Mouse (Mus musculus) limb, embryonic 11.5 days (tissue): Measurements from ENCODE around the gene Thbs4. TPM values are rescaled to one million over a fixed set of nuclear protein-coding genes. Genes with fewer than 3 reads are reported as not detected.
"Not testable (repeated sequence)": the region's sequence is repeated elsewhere in the genome, so short reads cannot be mapped to it uniquely, and the experiment has no call there.

ENCODE experiments used
- ATAC-seq: fragments of 200-750 bp; cut with Nextera tagmentation; 2 replicates; pipeline ENCODE4 v1.8.0; 2017; ENCODE audit warnings: low read depth; ENCODE audit not compliant: insufficient number of reproducible peaks, low FRiP score, low TSS enrichment
- DNase-seq: peaks from one replicate; pipeline ENCODE4 v3.0.0-alpha.2; 2015; ENCODE audit warnings: low spot score
- H3K27ac ChIP-seq: fragments of 300-500 bp; sonication (generic); replicated peaks from 2 replicates; pipeline ENCODE4 v1.5.1; 2014; ENCODE audit warnings: low read depth, mild to moderate bottlenecking, low read length
- H3K27me3 ChIP-seq: fragments of 300-500 bp; sonication (generic); 2 replicates; pipeline ENCODE4 v1.6.1; 2014; ENCODE audit warnings: mild to moderate bottlenecking, low read length, mixed read lengths; ENCODE audit not compliant: control insufficient read depth, insufficient read depth
- H3K36me3 ChIP-seq: fragments of 300-500 bp; sonication (generic); 2 replicates; pipeline ENCODE4 v1.6.1; 2014; ENCODE audit warnings: mild to moderate bottlenecking, low read length, moderate library complexity, mixed read lengths; ENCODE audit not compliant: control insufficient read depth, insufficient read depth
- H3K4me1 ChIP-seq: fragments of 300-500 bp; sonication (generic); 2 replicates; pipeline ENCODE4 v1.6.1; 2014; ENCODE audit warnings: low read length, mixed read lengths; ENCODE audit not compliant: control insufficient read depth, insufficient read depth
- H3K4me2 ChIP-seq: fragments of 300-500 bp; sonication (generic); 2 replicates; pipeline ENCODE4 v1.6.1; 2014; ENCODE audit warnings: low read depth, mild to moderate bottlenecking, moderate library complexity; ENCODE audit not compliant: severe bottlenecking
- H3K4me3 ChIP-seq: fragments of 300-500 bp; sonication (generic); 2 replicates; pipeline ENCODE4 v1.5.1; 2014; ENCODE audit warnings: low read depth, low read length
- H3K9ac ChIP-seq: fragments of 300-500 bp; sonication (generic); 2 replicates; pipeline ENCODE4 v1.6.1; 2014; ENCODE audit warnings: mild to moderate bottlenecking, low read length
- H3K9me3 ChIP-seq: fragments of 300-500 bp; sonication (generic); 2 replicates; pipeline ENCODE4 v1.6.1; 2016; ENCODE audit warnings: low read length; ENCODE audit not compliant: control insufficient read depth
- WGBS: fragments of 180-500 bp; shearing (Covaris S2); extraction: QIAGEN DNeasy Blood & Tissue Kit; methylation state at CpG from one replicate; pipeline ENCODE4 v1.1.7; 2014; 5-methylcytosine and 5-hydroxymethylcytosine counted together
- polyA plus RNA-seq: library from polyadenylated mRNA; unstranded; fragments of >200 nt; fragmentation: Nextera tagmentation; extraction: Ambion mirVana; gene quantifications from 2 replicates; pipeline ENCODE4 v1.2.1, GENCODE M21; 2014

The Thbs4 gene
- 0.61 and 0.72 TPM in 2 replicates for polyA plus RNA-seq

GRCm38 (mm10) chr13:92794462-92795214, at the start of gene Thbs4:
TSS of gene Thbs4 (minus strand) at chr13:92794818.
- no peaks in the 10 kb centered on the region for H3K36me3 ChIP-seq
- 0 out of 2 replicates have a peak, but pooled peaks have one; percentile 21 for ATAC-seq
- H3K27ac ChIP-seq = no peak within 1 kb of the TSS
- H3K4me2 ChIP-seq = peak within 1 kb of the TSS; percentile 59
- no peaks in the 10 kb centered on the region for H3K9me3 ChIP-seq
- DNase-seq = peak; percentile 55
- no peaks in the 10 kb centered on the region for H3K4me1 ChIP-seq
- no peak within 1 kb of the TSS for H3K9ac ChIP-seq
- peak within 1 kb of the TSS; percentile 28 for H3K4me3 ChIP-seq
- H3K27me3 ChIP-seq = peaks cover 6% of the 10 kb centered on the region
- 8% methylated on average over 33 of the region's 45 CpGs for whole genome bisulfite sequencing

- H3K4me2 ChIP-seq = no peak overlapping the region
- no peaks in the 10 kb centered on the region for H3K27me3 ChIP-seq
- ATAC-seq (no peak), DNase-seq (no peak)
- H3K27ac ChIP-seq = no peak overlapping the region
- H3K9ac ChIP-seq = no peak overlapping the region
- no peaks in the 10 kb centered on the region for H3K4me1 ChIP-seq
- no peaks in the 10 kb centered on the region for H3K9me3 ChIP-seq
- H3K4me3 ChIP-seq = no peak overlapping the region
- WGBS = 89% methylated on average over 4 of the region's 4 CpGs
- H3K36me3 ChIP-seq = no peaks in the 10 kb centered on the region
These were observed 38.5 kb upstream of the Thbs4 start for GRCm38 (mm10) chr13:92833162-92833561.

GRCm38 (mm10) chr13:92828820-92829219, 34.2 kb upstream of the Thbs4 start:
- DNase-seq (no peak), ATAC-seq (no peak)
- Histone ChIP-seq H3K27me3 (no peaks in the 10 kb centered on the region), H3K27ac (no peak overlapping the region), H3K36me3 (no peaks in the 10 kb centered on the region), H3K9me3 (no peaks in the 10 kb centered on the region), H3K4me2 (no peak overlapping the region), H3K4me1 (no peaks in the 10 kb centered on the region), H3K4me3 (no peak overlapping the region), H3K9ac (no peak overlapping the region)
- 61% methylated on average over 10 of the region's 10 CpGs for WGBS

- H3K9me3 ChIP-seq = no peaks in the 10 kb centered on the region
- no peaks in the 10 kb centered on the region for H3K27me3 ChIP-seq
- DNase-seq (no peak), ATAC-seq (no peak)
- no peak overlapping the region for H3K4me2 ChIP-seq
- no peak overlapping the region for H3K27ac ChIP-seq
- H3K36me3 ChIP-seq = no peaks in the 10 kb centered on the region
- H3K4me1 ChIP-seq = no peaks in the 10 kb centered on the region
- 74% methylated on average over 3 of the region's 3 CpGs for WGBS
- H3K4me3 ChIP-seq = no peak overlapping the region
- no peak overlapping the region for H3K9ac ChIP-seq
These were observed 22.7 kb upstream of the Thbs4 start for GRCm38 (mm10) chr13:92817357-92817756.

- WGBS = 81% methylated on average over 5 of the region's 5 CpGs
These were observed 21.7 kb upstream of the Thbs4 start for GRCm38 (mm10) chr13:92816329-92816728.

GRCm38 (mm10) chr13:92810592-92810991, 16.0 kb upstream of the Thbs4 start:
- ATAC-seq, H3K9me3 ChIP-seq, H3K36me3 ChIP-seq, H3K4me2 ChIP-seq, H3K9ac ChIP-seq, H3K27me3 ChIP-seq, H3K4me3 ChIP-seq, H3K27ac ChIP-seq, DNase-seq, H3K4me1 ChIP-seq: not testable (repeated sequence)
- WGBS = 100% methylated on average over 1 of the region's 1 CpGs

More at GRCm38 (mm10) chr13:92816329-92816728, 21.7 kb upstream of the Thbs4 start:
- DNase-seq (no peak), ATAC-seq (no peak)
- H3K9ac ChIP-seq = no peak overlapping the region
- no peaks in the 10 kb centered on the region for H3K36me3 ChIP-seq
- H3K27ac ChIP-seq = no peak overlapping the region
- no peak overlapping the region for H3K4me2 ChIP-seq
- H3K27me3 ChIP-seq = no peaks in the 10 kb centered on the region
- no peaks in the 10 kb centered on the region for H3K9me3 ChIP-seq
- no peak overlapping the region for H3K4me3 ChIP-seq
- H3K4me1 ChIP-seq = no peaks in the 10 kb centered on the region

- no peak overlapping the region for H3K4me2 ChIP-seq
- ATAC-seq (no peak), DNase-seq (no peak)
- no peaks in the 10 kb centered on the region for H3K4me1 ChIP-seq
- H3K4me3 ChIP-seq = no peak overlapping the region
- no peak overlapping the region for H3K27ac ChIP-seq
- no peaks in the 10 kb centered on the region for H3K36me3 ChIP-seq
- H3K9me3 ChIP-seq = no peaks in the 10 kb centered on the region
- no peaks in the 10 kb centered on the region for H3K27me3 ChIP-seq
- WGBS = 88% methylated on average over 3 of the region's 3 CpGs
- H3K9ac ChIP-seq = no peak overlapping the region
These were observed 13.2 kb upstream of the Thbs4 start for GRCm38 (mm10) chr13:92807849-92808248.

- no peak overlapping the region for H3K27ac ChIP-seq
These were observed 12.2 kb upstream of the Thbs4 start for GRCm38 (mm10) chr13:92806785-92807184.

More at GRCm38 (mm10) chr13:92806785-92807184, 12.2 kb upstream of the Thbs4 start:
- ATAC-seq (no peak), DNase-seq (no peak)
- Histone ChIP-seq H3K9me3 (no peaks in the 10 kb centered on the region), H3K9ac (no peak overlapping the region), H3K27me3 (no peaks in the 10 kb centered on the region), H3K4me2 (no peak overlapping the region), H3K4me1 (no peaks in the 10 kb centered on the region), H3K36me3 (no peaks in the 10 kb centered on the region), H3K4me3 (no peak overlapping the region)
